Mouse (Mus musculus) cerebellum, adult 2 months (tissue): ENCODE measurements at regions not wholly inside any gene's neighbourhood (a gene's known extent, or its start where the extent isn't known, plus 50 kb on each side); places are given as distances from the start of the nearest gene placed in this dataset.

Experiments used
- DNase-seq, 2 experiments: peaks; one replicate each; pipeline ENCODE4 v3.0.0; 2021
- H3K27ac ChIP-seq: fragments of 200-500 bp; 2 replicates; pipeline ENCODE4 v1.5.1; 2012; ENCODE audit warnings: low read length, control low read depth, inconsistent platforms; ENCODE audit not compliant: insufficient read depth
- H3K27me3 ChIP-seq: fragments of 200-500 bp; 2 replicates; pipeline ENCODE4 v1.6.1; 2012; ENCODE audit warnings: inconsistent platforms, mild to moderate bottlenecking, low read length, moderate library complexity; ENCODE audit not compliant: control insufficient read depth, insufficient read depth
- H3K4me1 ChIP-seq: fragments of 200-500 bp; 2 replicates; pipeline ENCODE4 v1.6.1; 2011; ENCODE audit warnings: low read length; ENCODE audit not compliant: control insufficient read depth, insufficient read depth
- H3K4me3 ChIP-seq: fragments of 200-500 bp; replicated peaks from 2 replicates; pipeline ENCODE3; 2011; ENCODE audit warnings: mild to moderate bottlenecking, low read depth, low read length, control low read depth; ENCODE audit not compliant: insufficient read depth
- CTCF ChIP-seq: fragments of 200-500 bp; IDR thresholded peaks from 2 replicates; pipeline ENCODE4 v1.5.1; 2011; ENCODE audit warnings: low read depth, mild to moderate bottlenecking, control low read depth, low read length, moderate library complexity, borderline replicate concordance; ENCODE audit not compliant: insufficient read depth
- POLR2A ChIP-seq: fragments of 200-500 bp; IDR thresholded peaks from 2 replicates; pipeline ENCODE4 v1.6.1; 2011; ENCODE audit warnings: low read length, control low read depth, borderline replicate concordance; ENCODE audit not compliant: insufficient read depth
- WGBS: fragments of 180-500 bp; shearing (Covaris S2); methylation state at CpG from one replicate; pipeline ENCODE4 v1.1.7; 2018; 5-methylcytosine and 5-hydroxymethylcytosine counted together

- no peaks in the 10 kb centered on the region for H3K27me3 ChIP-seq
- H3K4me1 ChIP-seq, result no peaks in the 10 kb centered on the region
- TF ChIP-seq POLR2A (no peak), CTCF (no peak)
- no peak for DNase-seq
- H3K27ac ChIP-seq, result no peak overlapping the region
- no peak overlapping the region for H3K4me3 ChIP-seq
Measured at GRCm38 (mm10) chr3:37952251-37952650, 228.0 kb upstream of the Gm5148 start.

GRCm38 (mm10) chr3:37943661-37944060, 219.4 kb upstream of the Gm5148 start:
- no peak for DNase-seq
- Histone ChIP-seq H3K27ac (no peak overlapping the region), H3K4me3 (no peak overlapping the region), H3K4me1 (no peaks in the 10 kb centered on the region), H3K27me3 (no peaks in the 10 kb centered on the region)
- TF ChIP-seq POLR2A (no peak), CTCF (no peak)

- no peak for DNase-seq
- H3K27ac ChIP-seq, result no peak overlapping the region
Measured at GRCm38 (mm10) chr3:37940016-37940415, 215.7 kb upstream of the Gm5148 start.

GRCm38 (mm10) chr3:37938870-37939269, 214.6 kb upstream of the Gm5148 start:
- TF ChIP-seq CTCF (no peak), POLR2A (no peak)
- no peaks in the 10 kb centered on the region for H3K27me3 ChIP-seq
- H3K27ac ChIP-seq, result no peak overlapping the region
- peaks cover 4% of the 10 kb centered on the region for H3K4me1 ChIP-seq
- no peak for DNase-seq
- H3K4me3 ChIP-seq, result no peak overlapping the region
- WGBS, result 98% methylated on average over 11 of the region's 11 CpGs

More at GRCm38 (mm10) chr3:37940016-37940415, 215.7 kb upstream of the Gm5148 start:
- 64% methylated on average over 3 of the region's 3 CpGs for WGBS
- H3K4me1 ChIP-seq, result peaks cover 4% of the 10 kb centered on the region
- no peaks in the 10 kb centered on the region for H3K27me3 ChIP-seq
- H3K4me3 ChIP-seq, result no peak overlapping the region
- no peak for TF ChIP-seq POLR2A
- TF ChIP-seq CTCF, result no peak

- Histone ChIP-seq H3K4me1 (peaks cover 4% of the 10 kb centered on the region), H3K27ac (no peak overlapping the region), H3K4me3 (no peak overlapping the region), H3K27me3 (no peaks in the 10 kb centered on the region)
- no peak for DNase-seq
- WGBS, result 31% methylated on average over 3 of the region's 3 CpGs
- TF ChIP-seq POLR2A (no peak), CTCF (no peak)
Measured at GRCm38 (mm10) chr3:37938284-37938596, 213.9 kb upstream of the Gm5148 start.

- 62% methylated on average over 11 of the region's 11 CpGs for WGBS
- no peak overlapping the region for H3K27ac ChIP-seq
- H3K4me1 ChIP-seq, result peaks cover 4% of the 10 kb centered on the region
- TF ChIP-seq CTCF (no peak), POLR2A (no peak)
- no peak for DNase-seq
- H3K4me3 ChIP-seq, result no peak overlapping the region
- H3K27me3 ChIP-seq, result no peaks in the 10 kb centered on the region
Measured at GRCm38 (mm10) chr3:37937381-37938283, 213.3 kb upstream of the Gm5148 start.

- Histone ChIP-seq H3K4me1 (peaks cover 4% of the 10 kb centered on the region), H3K27me3 (no peaks in the 10 kb centered on the region), H3K4me3 (peak overlapping the region; percentile 15), H3K27ac (no peak overlapping the region)
- WGBS, result 62% methylated on average over 12 of the region's 12 CpGs
- TF ChIP-seq POLR2A (no peak), CTCF (no peak)
- no peak for DNase-seq
Measured at GRCm38 (mm10) chr3:37936251-37936931, 212.1 kb upstream of the Gm5148 start.

- TF ChIP-seq POLR2A (no peak), CTCF (no peak)
- 68% methylated on average over 10 of the region's 10 CpGs for WGBS
- Histone ChIP-seq H3K27me3 (no peaks in the 10 kb centered on the region), H3K4me3 (no peak overlapping the region), H3K4me1 (peaks cover 4% of the 10 kb centered on the region), H3K27ac (no peak overlapping the region)
- DNase-seq, result no peak
Measured at GRCm38 (mm10) chr3:37934905-37935708, 210.8 kb upstream of the Gm5148 start.
